Mouse (Mus musculus) layer of hippocampus, postnatal 25 days (tissue): ENCODE results near the gene 1700028K03Rik. TPM values are rescaled to one million over a fixed set of nuclear protein-coding genes. Genes with fewer than 3 reads are reported as not detected.

Experiments used
- DNase-seq, 2 experiments: peaks; one replicate each; pipeline ENCODE4 v3.0.0; 2022; ENCODE audit warnings: mixed read lengths in 2 of 2, low spot score in 1 of 2; ENCODE audit errors: extremely low spot score in 1 of 2
- total RNA-seq, 2 experiments: library from RNA; stranded (reverse); gene quantifications; 2 replicates each; pipeline ENCODE4 v1.2.3; 2021

1700028K03Rik gene
- total RNA-seq = under 1 TPM; 0.57 to 0.75 TPM

GRCm38 (mm10) chr5:107534581-107534980 is at the start of gene 1700028K03Rik:
1700028K03Rik (plus strand) TSS chr5:107534709.
- no peak for DNase-seq

- DNase-seq = no peak
These were observed 45.5 kb upstream of the 1700028K03Rik start for GRCm38 (mm10) chr5:107488996-107489395.

GRCm38 (mm10) chr5:107491036-107491435 is 43.5 kb upstream of the 1700028K03Rik start:
- DNase-seq = no peak

DNA sequence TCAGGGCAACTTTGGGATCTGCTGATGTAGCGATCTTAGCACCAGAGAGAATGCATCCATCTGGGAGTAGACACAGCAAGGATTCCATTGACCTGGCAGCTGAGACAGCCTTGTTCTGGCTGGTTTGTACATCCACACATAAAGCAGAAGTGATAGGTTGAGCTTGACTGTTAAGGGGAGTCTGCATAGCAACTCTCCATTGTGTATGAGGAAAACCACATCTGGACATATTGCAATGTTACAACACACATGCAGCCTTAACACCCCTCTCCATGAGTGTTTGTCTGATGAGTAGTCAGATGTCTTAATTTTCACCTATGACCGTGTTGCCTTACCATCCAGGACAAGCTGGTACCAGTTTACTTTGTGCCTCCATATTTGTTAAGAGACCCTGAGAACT is 42.0 kb upstream of the 1700028K03Rik start:
- no peak for DNase-seq

DNA sequence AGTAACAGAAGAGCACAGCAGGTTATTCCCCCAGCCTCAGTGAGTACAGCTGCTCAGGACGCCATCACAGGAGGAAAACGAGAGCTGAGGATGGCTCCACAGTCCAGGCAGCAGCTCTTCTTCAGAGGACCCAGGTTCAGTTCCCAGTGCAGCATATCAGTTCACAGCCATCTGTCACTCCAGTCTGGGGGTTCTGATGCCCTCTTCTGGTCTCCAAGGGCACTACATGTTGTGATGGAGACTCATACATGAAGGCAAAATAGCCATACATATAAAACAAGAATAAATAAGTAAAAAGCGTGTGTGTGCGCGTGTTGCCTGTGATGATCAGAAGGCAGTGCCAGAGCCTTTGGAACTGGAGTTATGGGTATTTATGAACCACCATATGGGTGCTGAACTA is 39.8 kb upstream of the 1700028K03Rik start:
- no peak for DNase-seq

GRCm38 (mm10) chr5:107496047-107496446 is 38.5 kb upstream of the 1700028K03Rik start:
- DNase-seq = no peak

- peak in 1 of 2 experiments; percentile 49 for DNase-seq
These were observed 36.7 kb upstream of the 1700028K03Rik start for GRCm38 (mm10) chr5:107497519-107498501.

GRCm38 (mm10) chr5:107498806-107499310 is 35.7 kb upstream of the 1700028K03Rik start:
- DNase-seq = no peak

DNA sequence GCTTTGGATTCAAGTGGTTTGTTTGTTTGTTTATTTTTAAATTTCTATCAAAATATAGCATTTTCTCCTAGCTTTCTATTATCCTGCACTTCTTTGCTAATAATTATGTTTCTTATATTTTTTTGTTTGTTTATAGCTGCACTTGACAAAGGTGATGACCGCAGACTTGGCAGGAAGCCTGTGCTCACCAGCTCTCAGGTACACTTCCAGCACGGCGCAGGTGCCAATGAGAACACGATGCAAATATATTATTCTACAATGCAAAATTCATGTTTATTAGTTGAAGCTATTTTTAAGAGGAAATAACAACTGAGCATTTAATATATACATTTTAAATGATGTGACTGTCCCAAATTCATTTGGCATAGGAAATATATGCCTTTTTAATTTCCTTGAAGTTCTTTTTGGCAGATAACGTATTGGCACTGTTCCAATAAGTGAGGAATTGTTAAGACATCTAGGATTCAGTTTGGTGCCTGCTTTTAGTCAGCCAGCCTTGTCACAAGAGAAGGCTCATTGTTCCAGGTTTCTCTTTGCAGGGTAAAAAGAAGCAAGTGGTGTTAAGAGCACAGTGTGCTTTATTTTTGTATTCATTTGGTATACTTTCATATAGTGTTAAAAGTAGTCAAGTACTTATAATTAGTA is 34.5 kb upstream of the 1700028K03Rik start:
- DNase-seq = no peak

DNA sequence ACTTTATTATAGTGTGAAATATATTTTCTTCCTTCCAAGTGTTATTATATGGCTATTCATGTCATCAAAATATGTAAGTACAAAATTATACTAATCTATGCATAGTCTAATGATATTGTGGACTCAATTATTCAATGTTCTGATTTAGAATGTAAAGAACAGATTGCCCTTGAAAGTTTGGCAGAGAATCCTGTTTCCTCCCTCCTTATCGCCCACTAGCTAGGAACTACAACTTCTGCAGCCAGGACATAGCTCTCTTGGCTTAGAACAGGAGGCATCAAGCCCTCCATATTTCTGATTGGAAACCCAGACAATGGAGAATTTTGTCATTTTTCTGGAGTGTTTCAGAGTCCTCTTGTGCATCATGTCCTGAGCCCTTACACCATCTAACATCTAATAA is 33.8 kb upstream of the 1700028K03Rik start:
- no peak for DNase-seq

GRCm38 (mm10) chr5:107507321-107507720 is 27.2 kb upstream of the 1700028K03Rik start, which contains the start of gene Gm42669:
Gm42669 (plus strand) TSS chr5:107507621.
- DNase-seq = no peak

DNA sequence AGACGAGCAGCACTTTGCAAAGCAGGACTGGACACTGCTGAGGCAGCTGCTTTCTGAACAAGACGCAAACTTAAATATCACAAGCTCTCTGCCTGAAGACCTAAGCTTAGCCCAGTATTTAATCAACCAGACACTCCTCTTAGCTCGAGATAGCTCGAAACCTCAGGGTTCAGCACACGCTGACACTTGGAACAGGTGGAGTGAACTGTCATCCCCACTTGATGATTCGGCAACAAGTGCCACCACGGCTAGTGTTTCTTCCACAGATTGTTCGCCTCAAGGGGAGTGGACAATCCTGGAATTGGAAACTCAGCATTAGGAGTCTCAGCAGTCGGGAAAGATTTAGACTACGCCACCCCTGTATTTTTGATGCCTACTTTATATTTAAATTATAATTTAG is 24.0 kb upstream of the 1700028K03Rik start:
- DNase-seq = no peak

GRCm38 (mm10) chr5:107511326-107511725 is 23.2 kb upstream of the 1700028K03Rik start:
- no peak for DNase-seq

DNA sequence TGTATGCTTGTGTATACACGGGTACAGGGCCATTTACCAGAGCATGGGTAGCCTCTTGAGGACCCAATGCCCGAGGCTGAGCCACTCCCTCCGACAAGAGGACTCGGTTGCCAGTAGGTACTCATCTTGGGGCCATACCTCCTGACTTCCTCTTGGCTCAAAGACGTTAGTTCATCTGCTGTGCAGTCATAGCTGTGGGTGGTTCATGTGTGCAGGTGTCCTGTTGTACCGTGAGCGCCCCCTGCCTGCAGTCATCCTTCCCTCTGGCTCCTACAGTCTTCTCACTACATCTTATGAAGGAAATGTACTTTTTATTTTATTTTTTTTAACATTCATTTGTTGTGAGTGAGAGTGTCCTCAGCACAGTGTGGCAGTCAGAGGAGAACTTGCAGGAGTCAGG is 20.9 kb upstream of the 1700028K03Rik start:
- DNase-seq = peak in 1 of 2 experiments; percentile 61

GRCm38 (mm10) chr5:107515453-107515852 is 19.1 kb upstream of the 1700028K03Rik start:
- DNase-seq = no peak

GRCm38 (mm10) chr5:107516087-107516486 is 18.4 kb upstream of the 1700028K03Rik start:
- DNase-seq = no peak

- no peak for DNase-seq
These were observed 15.9 kb upstream of the 1700028K03Rik start for GRCm38 (mm10) chr5:107518602-107519001.

DNA sequence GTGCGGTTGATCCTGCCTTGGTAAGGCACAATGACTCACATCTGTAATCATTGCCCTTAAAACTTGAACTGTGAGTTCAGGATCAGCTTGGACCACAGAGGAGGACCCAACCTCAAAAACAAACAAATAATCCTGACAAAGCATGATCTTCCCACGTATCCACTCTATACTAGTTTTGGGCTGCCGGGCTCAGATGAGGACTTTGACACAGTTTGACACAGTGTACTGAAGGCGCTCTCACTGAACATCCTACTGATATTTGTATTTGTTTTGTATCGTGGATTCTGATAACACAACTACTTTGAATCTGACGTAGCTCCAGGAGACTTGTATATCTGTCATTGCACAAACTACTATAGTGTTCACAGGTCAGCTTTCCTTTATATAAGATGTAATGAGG is 13.1 kb upstream of the 1700028K03Rik start:
- DNase-seq = no peak

DNA sequence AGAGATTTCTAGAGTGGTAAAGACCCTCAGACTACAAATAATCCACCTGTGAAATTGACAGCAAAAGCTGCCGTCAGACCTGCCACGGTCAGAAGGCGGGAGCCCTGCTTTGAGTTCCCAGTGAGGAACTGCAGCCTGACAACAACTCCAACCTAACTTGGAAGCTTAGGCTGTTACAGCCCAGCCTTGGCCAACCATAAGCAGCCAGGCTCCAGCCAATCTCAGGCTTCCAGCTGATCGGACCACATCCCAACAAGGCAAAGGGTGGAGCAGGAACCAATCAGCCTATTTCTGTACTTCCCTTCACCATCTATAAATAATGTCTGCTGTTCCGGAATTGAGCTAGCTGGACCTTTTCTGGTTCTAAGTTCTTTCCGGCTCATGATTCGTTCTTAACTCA is 12.6 kb upstream of the 1700028K03Rik start:
- DNase-seq = no peak

GRCm38 (mm10) chr5:107524281-107524680 is 10.2 kb upstream of the 1700028K03Rik start:
- DNase-seq = no peak

DNA sequence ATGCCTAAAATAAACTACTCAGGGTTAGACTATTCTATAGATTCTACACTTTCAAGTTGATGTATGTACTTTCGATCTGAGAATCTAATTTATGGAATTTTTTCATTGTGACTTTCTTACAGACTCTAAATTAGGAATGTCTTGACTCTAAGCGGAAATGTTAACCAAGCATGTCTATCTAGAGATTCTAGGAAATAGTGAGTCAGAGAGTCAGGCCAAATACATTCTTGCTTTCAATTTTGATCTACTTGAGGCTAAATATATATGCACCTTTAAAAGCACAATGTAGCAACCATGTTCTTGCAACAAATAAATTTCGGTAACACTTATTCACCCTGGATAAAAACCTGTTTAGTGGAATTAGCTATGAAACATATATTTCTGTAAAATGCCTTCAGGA is 5.7 kb upstream of the 1700028K03Rik start:
- no peak for DNase-seq
